Mouse (Mus musculus): Measurements from ENCODE around the gene Gpr62. TPM values are rescaled to one million over a fixed set of nuclear protein-coding genes. Genes with fewer than 3 reads are reported as not detected.

Gene Gpr62
- polyA plus RNA-seq, 1 experiment from 2014 or later = 1.4 TPM

GRCm38 (mm10) chr9:106482578-106483115 lies 16.9 kb upstream of the Gpr62 start:
- H3K36me3 ChIP-seq = peaks cover 37% of the 10 kb centered on the region
- WGBS = 84% methylated on average over 17 of the region's 17 CpGs
- no peak overlapping the region for H3K27ac ChIP-seq (replicated peaks)
- H3K9ac ChIP-seq = no peak overlapping the region
- no peaks in the 10 kb centered on the region for H3K27me3 ChIP-seq
- H3K9me3 ChIP-seq = no peaks in the 10 kb centered on the region
- no peak overlapping the region for H3K4me3 ChIP-seq
- no peak for ATAC-seq (ENCODE audit: low FRiP score, low read depth)
- peaks cover 11% of the 10 kb centered on the region for H3K4me1 ChIP-seq (replicated peaks)
- H3K4me2 ChIP-seq = no peak overlapping the region

DNA sequence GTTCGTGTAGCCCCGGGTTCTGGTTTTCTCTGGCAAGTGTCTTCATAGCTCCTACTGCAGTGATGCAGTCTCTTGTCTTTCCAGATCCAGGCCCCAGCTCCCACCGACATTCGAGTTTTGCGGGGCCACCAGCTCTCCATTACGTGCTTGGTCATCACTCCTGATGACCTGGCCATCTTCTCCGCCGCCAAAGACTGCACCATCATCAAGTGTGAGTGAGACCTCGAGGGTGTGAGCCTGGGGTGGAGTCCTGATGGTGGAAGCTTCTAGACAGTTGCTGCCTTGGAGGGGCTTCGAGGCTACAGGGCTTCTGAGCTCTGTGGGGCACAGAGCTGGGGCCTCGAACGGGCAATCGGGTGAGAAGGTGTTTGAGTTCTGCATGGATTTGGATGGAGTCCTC lies 15.9 kb upstream of the Gpr62 start:
- Histone ChIP-seq H3K4me1 (replicated peaks) (peaks cover 12% of the 10 kb centered on the region), H3K4me3 (no peak overlapping the region), H3K36me3 (peaks cover 37% of the 10 kb centered on the region), H3K4me2 (no peak overlapping the region), H3K9ac (no peak overlapping the region), H3K27me3 (no peaks in the 10 kb centered on the region), H3K9me3 (no peaks in the 10 kb centered on the region), H3K27ac (replicated peaks) (no peak overlapping the region)
- 92% methylated on average over 13 of the region's 13 CpGs for WGBS
- no peak for ATAC-seq (ENCODE audit: low FRiP score, low read depth)

DNA sequence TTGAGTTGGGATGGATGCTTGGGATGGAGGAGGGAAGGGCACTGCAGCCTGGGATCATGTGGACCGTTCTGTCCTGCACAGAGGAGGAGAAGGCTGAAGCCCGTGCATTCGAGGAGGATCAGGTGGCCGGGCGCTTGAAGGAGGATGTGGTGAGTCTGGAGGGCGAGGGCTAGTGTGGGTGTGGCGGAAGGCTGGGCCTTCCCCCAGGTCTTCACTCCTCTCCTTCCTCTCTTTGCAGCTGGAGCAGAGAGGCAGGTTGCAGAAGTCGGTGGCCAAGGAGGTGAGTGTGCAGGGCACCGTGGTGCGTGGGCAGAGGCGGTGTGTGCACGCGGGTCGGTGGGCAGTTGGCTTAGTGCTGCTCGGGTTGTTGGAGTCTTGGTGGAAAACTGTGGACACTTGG lies 15.3 kb upstream of the Gpr62 start:
- Histone ChIP-seq H3K36me3 (peaks cover 35% of the 10 kb centered on the region), H3K4me3 (no peak overlapping the region), H3K4me1 (replicated peaks) (peaks cover 18% of the 10 kb centered on the region), H3K9me3 (no peaks in the 10 kb centered on the region), H3K9ac (no peak overlapping the region), H3K4me2 (no peak overlapping the region), H3K27me3 (no peaks in the 10 kb centered on the region), H3K27ac (replicated peaks) (no peak overlapping the region)
- WGBS = 97% methylated on average over 15 of the region's 15 CpGs
- ATAC-seq (ENCODE audit: low FRiP score, low read depth) = no peak

DNA sequence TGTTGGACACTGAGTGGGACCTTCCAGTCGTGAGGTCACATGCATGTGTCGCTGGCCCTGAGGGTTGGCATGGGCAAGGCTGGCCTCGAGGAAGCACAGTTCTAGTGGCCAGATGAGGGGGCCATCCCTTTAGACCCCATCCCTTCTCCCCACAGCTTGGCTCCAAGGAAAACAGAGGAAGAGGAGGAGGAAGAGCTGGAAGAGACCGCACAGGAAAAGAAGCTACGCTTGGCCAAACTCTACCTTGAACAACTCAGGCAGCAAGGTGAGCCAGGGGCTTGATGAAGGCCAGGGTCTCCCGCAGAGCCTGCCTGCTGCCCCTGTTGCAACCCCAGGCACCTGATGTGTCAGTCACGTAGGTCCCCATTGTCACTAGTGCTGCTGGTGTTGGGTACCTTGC lies 14.8 kb upstream of the Gpr62 start:
- Histone ChIP-seq H3K9me3 (no peaks in the 10 kb centered on the region), H3K36me3 (peaks cover 32% of the 10 kb centered on the region), H3K27ac (replicated peaks) (no peak overlapping the region), H3K27me3 (no peaks in the 10 kb centered on the region), H3K4me1 (replicated peaks) (peaks cover 19% of the 10 kb centered on the region), H3K9ac (no peak overlapping the region), H3K4me3 (no peak overlapping the region), H3K4me2 (no peak overlapping the region)
- no peak for ATAC-seq (ENCODE audit: low FRiP score, low read depth)
- 96% methylated on average over 7 of the region's 7 CpGs for WGBS

GRCm38 (mm10) chr9:106478101-106478500 lies 12.4 kb upstream of the Gpr62 start:
- Histone ChIP-seq H3K27me3 (no peaks in the 10 kb centered on the region), H3K4me1 (replicated peaks) (peaks cover 24% of the 10 kb centered on the region), H3K4me2 (peak overlapping the region; percentile 77), H3K9me3 (no peaks in the 10 kb centered on the region), H3K9ac (peak overlapping the region; percentile 59; the same call in 1 of the 2 replicates), H3K27ac (replicated peaks) (no peak overlapping the region), H3K36me3 (peaks cover 14% of the 10 kb centered on the region), H3K4me3 (peak overlapping the region; percentile 65)
- 85% methylated on average over 9 of the region's 9 CpGs for WGBS
- no peak for ATAC-seq (ENCODE audit: low FRiP score, low read depth)

GRCm38 (mm10) chr9:106477649-106478048 lies 11.9 kb upstream of the Gpr62 start:
- Histone ChIP-seq H3K4me3 (peak overlapping the region; percentile 65), H3K27ac (replicated peaks) (no peak overlapping the region), H3K9ac (peak overlapping the region; percentile 59), H3K27me3 (no peaks in the 10 kb centered on the region), H3K4me2 (peak overlapping the region; percentile 77), H3K36me3 (peaks cover 10% of the 10 kb centered on the region), H3K9me3 (no peaks in the 10 kb centered on the region), H3K4me1 (replicated peaks) (peaks cover 24% of the 10 kb centered on the region)
- 4% methylated on average over 16 of the region's 16 CpGs for WGBS
- ATAC-seq (ENCODE audit: low FRiP score, low read depth) = no peak

DNA sequence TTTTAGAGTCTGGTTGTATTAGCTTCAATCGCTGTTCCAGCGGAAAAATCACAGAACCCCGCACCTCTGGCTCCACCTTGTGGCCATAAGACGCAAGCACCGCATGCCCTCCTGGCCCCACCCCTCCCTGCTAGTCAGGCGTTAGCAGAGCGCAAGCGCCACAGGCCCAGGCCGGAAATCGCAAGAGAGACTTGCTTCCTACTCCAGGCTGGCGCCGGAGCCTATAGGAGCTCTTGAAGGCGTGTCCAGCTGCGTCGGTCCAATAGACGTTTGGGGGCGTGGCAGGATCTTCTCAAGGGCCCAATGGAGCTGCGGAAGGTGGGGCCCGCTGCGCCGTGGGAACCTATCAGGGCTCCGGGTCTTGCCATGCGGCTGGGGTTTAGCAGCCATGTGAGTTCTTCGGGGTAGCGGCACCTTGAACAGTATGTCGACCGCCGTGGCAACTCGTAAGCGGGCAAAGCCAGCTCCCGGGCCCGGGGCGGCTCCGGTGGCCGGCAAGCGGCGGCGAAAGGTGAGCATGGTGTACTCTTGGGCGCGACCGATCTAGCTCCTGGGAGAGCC lies 11.3 kb upstream of the Gpr62 start, which contains the start of gene Parp3:
Parp3 (minus strand) TSS at position 26 of the 561 bp plus-strand sequence.
- Histone ChIP-seq H3K9me3 (no peaks in the 10 kb centered on the region), H3K4me2 (peak within 1 kb of the TSS; percentile 77), H3K27me3 (no peaks in the 10 kb centered on the region), H3K4me3 (peak within 1 kb of the TSS; percentile 65), H3K4me1 (replicated peaks) (peaks cover 24% of the 10 kb centered on the region), H3K27ac (replicated peaks) (peak within 1 kb of the TSS; percentile 50; the same call in 1 of the 2 replicates), H3K36me3 (peaks cover 8% of the 10 kb centered on the region; the same call in 1 of the 2 replicates), H3K9ac (peak within 1 kb of the TSS; percentile 59)
- under 1% methylated on average over 41 of the region's 41 CpGs for WGBS
- ATAC-seq (ENCODE audit: low FRiP score, low read depth) = peak; percentile 99

- H3K4me3 ChIP-seq = peak overlapping the region; percentile 65; the same call in 1 of the 2 replicates
- WGBS = 40% methylated on average over 16 of the region's 16 CpGs
Measured at GRCm38 (mm10) chr9:106476002-106476923, 10.5 kb upstream of the Gpr62 start.

GRCm38 (mm10) chr9:106475663-106476001 lies 9.9 kb upstream of the Gpr62 start, which contains the start of gene Rrp9:
Gene Rrp9, plus strand, starts transcription at chr9:106475963.
- no peak for ATAC-seq (ENCODE audit: low FRiP score, low read depth)
- 0 out of 2 replicates have a peak, but pooled peaks cover under 1% of the 10 kb centered on the region for H3K36me3 ChIP-seq
- peak within 1 kb of the TSS; percentile 77 for H3K4me2 ChIP-seq
- peak within 1 kb of the TSS; percentile 27; the same call in 1 of the 2 replicates for H3K9ac ChIP-seq
- 86% methylated on average over 10 of the region's 10 CpGs for WGBS
- peak within 1 kb of the TSS; percentile 50; the same call in 1 of the 2 replicates for H3K27ac ChIP-seq (replicated peaks)
- H3K9me3 ChIP-seq = no peaks in the 10 kb centered on the region
- peak within 1 kb of the TSS; percentile 65; the same call in 1 of the 2 replicates for H3K4me3 ChIP-seq
- H3K4me1 ChIP-seq (replicated peaks) = peaks cover 24% of the 10 kb centered on the region
- H3K27me3 ChIP-seq = no peaks in the 10 kb centered on the region

More at GRCm38 (mm10) chr9:106476002-106476923, 10.5 kb upstream of the Gpr62 start:
- Histone ChIP-seq H3K36me3 (0 out of 2 replicates have a peak, but pooled peaks cover 7% of the 10 kb centered on the region), H3K27me3 (no peaks in the 10 kb centered on the region), H3K9ac (peak overlapping the region; percentile 27; the same call in 1 of the 2 replicates), H3K4me2 (peak overlapping the region; percentile 77), H3K9me3 (no peaks in the 10 kb centered on the region), H3K4me1 (replicated peaks) (peaks cover 24% of the 10 kb centered on the region), H3K27ac (replicated peaks) (peak overlapping the region; percentile 50; the same call in 1 of the 2 replicates)
- no peak for ATAC-seq (ENCODE audit: low FRiP score, low read depth)

- Histone ChIP-seq H3K4me1 (replicated peaks) (peaks cover 24% of the 10 kb centered on the region), H3K9me3 (no peaks in the 10 kb centered on the region), H3K27ac (replicated peaks) (no peak overlapping the region), H3K4me3 (no peak overlapping the region), H3K4me2 (no peak overlapping the region), H3K27me3 (no peaks in the 10 kb centered on the region), H3K9ac (no peak overlapping the region), H3K36me3 (no peaks in the 10 kb centered on the region)
- ATAC-seq (ENCODE audit: low FRiP score, low read depth) = no peak
- WGBS = 69% methylated on average over 7 of the region's 7 CpGs
Measured at GRCm38 (mm10) chr9:106475046-106475445, 9.3 kb upstream of the Gpr62 start.

DNA sequence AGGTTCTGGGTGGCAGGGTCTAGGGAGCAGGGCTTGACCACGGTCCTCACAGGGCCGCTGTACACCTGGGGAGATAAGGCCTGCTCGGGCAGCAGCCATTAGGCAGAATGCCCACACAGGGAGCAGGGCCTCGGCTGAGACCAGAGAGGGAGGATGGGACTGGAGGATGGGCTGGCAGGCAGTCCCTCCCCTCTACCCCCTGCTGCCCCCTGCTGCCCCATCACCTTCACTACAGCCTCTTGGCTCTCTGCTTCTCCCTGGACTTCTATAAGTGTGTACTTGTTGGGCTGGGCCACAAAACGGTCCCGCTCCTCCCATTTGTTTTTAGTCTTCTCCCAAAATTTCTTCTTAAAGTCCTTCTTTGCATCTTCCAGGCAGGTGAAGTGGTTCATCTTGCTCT lies 8.7 kb upstream of the Gpr62 start:
- no peak for ATAC-seq (ENCODE audit: low FRiP score, low read depth)
- Histone ChIP-seq H3K9me3 (no peaks in the 10 kb centered on the region), H3K27me3 (no peaks in the 10 kb centered on the region), H3K36me3 (no peaks in the 10 kb centered on the region), H3K4me2 (no peak overlapping the region), H3K4me3 (no peak overlapping the region), H3K4me1 (replicated peaks) (peaks cover 24% of the 10 kb centered on the region), H3K27ac (replicated peaks) (no peak overlapping the region), H3K9ac (no peak overlapping the region)
- WGBS = 7% methylated on average over 5 of the region's 6 CpGs

- 78% methylated on average over 5 of the region's 5 CpGs for WGBS
- Histone ChIP-seq H3K4me1 (replicated peaks) (peaks cover 24% of the 10 kb centered on the region), H3K9me3 (no peaks in the 10 kb centered on the region), H3K4me2 (no peak overlapping the region), H3K4me3 (no peak overlapping the region), H3K27me3 (no peaks in the 10 kb centered on the region), H3K36me3 (no peaks in the 10 kb centered on the region), H3K27ac (replicated peaks) (no peak overlapping the region), H3K9ac (no peak overlapping the region)
- no peak for ATAC-seq (ENCODE audit: low FRiP score, low read depth)
Measured at GRCm38 (mm10) chr9:106473753-106474105, 8.0 kb upstream of the Gpr62 start.

All from hindbrain, embryonic 15.5 days (tissue).